In the genomic region with DNA sequence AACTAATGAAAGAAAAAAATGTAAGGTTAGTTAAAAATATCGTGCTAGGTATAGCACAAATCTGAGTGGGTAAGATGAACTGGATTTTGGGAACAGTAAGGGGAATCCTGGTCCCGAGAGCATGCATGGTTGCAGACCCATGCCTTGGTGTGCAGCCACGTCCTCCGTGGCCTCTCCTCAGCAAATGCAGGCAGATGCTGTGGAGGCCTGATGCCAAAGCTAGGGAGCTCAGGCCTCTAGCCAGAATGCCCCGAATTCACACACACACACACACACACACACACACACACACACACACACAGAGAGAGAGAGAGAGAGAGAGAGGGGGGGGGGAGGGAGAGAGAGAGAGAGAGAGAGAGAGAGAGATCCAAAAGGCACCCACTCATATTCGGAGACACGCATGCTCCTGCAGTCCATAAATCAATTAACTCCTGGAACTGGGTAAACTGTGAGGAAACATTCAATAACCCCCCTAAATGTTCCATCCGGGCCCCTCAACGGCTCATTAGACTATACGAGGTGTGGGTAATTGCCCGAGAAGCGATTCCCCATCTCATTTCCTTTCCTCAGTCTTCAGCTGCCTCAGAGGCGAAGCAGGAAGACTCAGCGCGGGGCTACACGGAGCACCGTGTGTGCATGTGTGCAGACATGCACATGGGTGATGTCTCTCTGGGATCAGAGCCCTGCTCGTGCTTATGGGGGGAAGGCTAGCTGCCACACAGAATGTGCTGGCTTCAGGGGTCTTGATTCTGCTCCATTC, we compare ENCODE assay signal across 21 mouse cellular contexts.
DNase-seq lines count a peak whose midpoint lies in the region; ATAC-seq and TF ChIP-seq lines count a peak whose summit lies in the region.
"Had no signal": no experiment of that assay in that cellular context is flagged by ENCODE, and none has a peak within 500 bp of the region (broad histone marks: within the 10 kb centered on the region; RNA-seq: fewer than 3 reads in every experiment).

No protein-coding gene starts in this region.

- no peak overlapping the region for H3K4me2 ChIP-seq in forebrain, embryonic 11.5 days (ENCODE audit: low read depth, low read length, severe bottlenecking)
- no peak overlapping the region for H3K4me2 ChIP-seq in kidney, embryonic 14.5 days (replicated peaks; ENCODE audit: low read depth, low read length)
- no peak overlapping the region for H3K4me2 ChIP-seq in midbrain, postnatal 0 days (ENCODE audit: low read depth, low read length, poor library complexity, severe bottlenecking)
- H3K4me2 ChIP-seq in midbrain, embryonic 14.5 days (ENCODE audit: low read length) = no peak overlapping the region
- H3K4me2 ChIP-seq: heart, embryonic 15.5 days; intestine, embryonic 15.5 days; kidney, embryonic 15.5 days; midbrain, embryonic 12.5 days had no signal

- no peaks in the 10 kb centered on the region; the same call in none of the 2 replicates for H3K27me3 ChIP-seq in forebrain, embryonic 10.5 days (ENCODE audit: poor library complexity, severe bottlenecking)
- H3K27me3 ChIP-seq in forebrain, embryonic 11.5 days (ENCODE audit: control insufficient read depth, insufficient read depth, low read length) = no peaks in the 10 kb centered on the region
- H3K27me3 ChIP-seq in kidney, embryonic 14.5 days (ENCODE audit: control insufficient read depth, insufficient read depth, low read length) = peaks cover 32% of the 10 kb centered on the region
- no peaks in the 10 kb centered on the region for H3K27me3 ChIP-seq in midbrain, postnatal 0 days (ENCODE audit: insufficient read depth, low read length)
- H3K27me3 ChIP-seq in midbrain, embryonic 14.5 days (ENCODE audit: control insufficient read depth, insufficient read depth, low read length) = no peaks in the 10 kb centered on the region; the same call in 1 of the 2 replicates
- H3K27me3 ChIP-seq in limb, embryonic 10.5 days (ENCODE audit: low read depth, poor library complexity, severe bottlenecking) = peaks cover 53% of the 10 kb centered on the region; the same call in 1 of the 2 replicates
- H3K27me3 ChIP-seq: heart, embryonic 15.5 days; intestine, embryonic 15.5 days; midbrain, embryonic 12.5 days had no signal

- ATAC-seq in forebrain, embryonic 11.5 days (replicated peaks; ENCODE audit: low FRiP score) = no peak
- 0 out of 2 replicates have a peak, but pooled peaks have one; percentile 32 for ATAC-seq in kidney, embryonic 14.5 days (ENCODE audit: low FRiP score, low TSS enrichment)
- ATAC-seq in midbrain, postnatal 0 days (ENCODE audit: low FRiP score) = no peak
- no peak for ATAC-seq in midbrain, embryonic 14.5 days (ENCODE audit: low FRiP score, low TSS enrichment)
- ATAC-seq: activated CD4-positive, CD25-positive, alpha-beta regulatory T cell, adult 4 months; intestine, embryonic 15.5 days; lung, postnatal 0 days had no signal

- no peak overlapping the region for H3K4me3 ChIP-seq in forebrain, embryonic 10.5 days
- H3K4me3 ChIP-seq in forebrain, embryonic 11.5 days (ENCODE audit: low read depth, low read length) = no peak overlapping the region
- no peak overlapping the region for H3K4me3 ChIP-seq in kidney, embryonic 14.5 days (ENCODE audit: low read length)
- no peak overlapping the region for H3K4me3 ChIP-seq in midbrain, postnatal 0 days (ENCODE audit: low read depth, low read length)
- H3K4me3 ChIP-seq in midbrain, embryonic 14.5 days (replicated peaks; ENCODE audit: low read depth, low read length) = no peak overlapping the region
- no peak overlapping the region for H3K4me3 ChIP-seq in limb, embryonic 10.5 days
- H3K4me3 ChIP-seq: heart, embryonic 15.5 days; intestine, embryonic 15.5 days; kidney, embryonic 15.5 days; midbrain, embryonic 12.5 days; myocyte had no signal

- WGBS in forebrain, embryonic 10.5 days = 88% methylated on average over 17 of the region's 18 CpGs
- WGBS in forebrain, embryonic 11.5 days = 77% methylated on average over 18 of the region's 18 CpGs
- WGBS in kidney, embryonic 14.5 days = 25% methylated on average over 18 of the region's 18 CpGs
- WGBS in midbrain, postnatal 0 days = 70% methylated on average over 18 of the region's 18 CpGs
- WGBS in midbrain, embryonic 14.5 days = 81% methylated on average over 18 of the region's 18 CpGs
- 64% methylated on average over 18 of the region's 18 CpGs for WGBS in limb, embryonic 10.5 days

- no peaks in the 10 kb centered on the region for H3K36me3 ChIP-seq in forebrain, embryonic 10.5 days (replicated peaks)
- no peaks in the 10 kb centered on the region for H3K36me3 ChIP-seq in forebrain, embryonic 11.5 days (ENCODE audit: control insufficient read depth, insufficient read depth, low read length)
- H3K36me3 ChIP-seq in kidney, embryonic 14.5 days (ENCODE audit: control insufficient read depth, insufficient read depth, low read length) = no peaks in the 10 kb centered on the region
- no peaks in the 10 kb centered on the region for H3K36me3 ChIP-seq in midbrain, postnatal 0 days (ENCODE audit: insufficient read depth, low read length)
- H3K36me3 ChIP-seq in midbrain, embryonic 14.5 days (ENCODE audit: control insufficient read depth, insufficient read depth, low read length) = no peaks in the 10 kb centered on the region
- no peaks in the 10 kb centered on the region for H3K36me3 ChIP-seq in limb, embryonic 10.5 days
- H3K36me3 ChIP-seq: heart, embryonic 15.5 days; intestine, embryonic 15.5 days; kidney, embryonic 15.5 days; midbrain, embryonic 12.5 days had no signal

- H3K9me3 ChIP-seq in forebrain, embryonic 10.5 days = no peaks in the 10 kb centered on the region
- no peaks in the 10 kb centered on the region for H3K9me3 ChIP-seq in forebrain, embryonic 11.5 days (ENCODE audit: control insufficient read depth, low read length)
- H3K9me3 ChIP-seq in kidney, embryonic 14.5 days (ENCODE audit: control insufficient read depth, low read length) = no peaks in the 10 kb centered on the region
- no peaks in the 10 kb centered on the region for H3K9me3 ChIP-seq in midbrain, postnatal 0 days (ENCODE audit: low read length)
- no peaks in the 10 kb centered on the region for H3K9me3 ChIP-seq in midbrain, embryonic 14.5 days (ENCODE audit: control insufficient read depth, low read length)
- H3K9me3 ChIP-seq in limb, embryonic 10.5 days (replicated peaks) = no peaks in the 10 kb centered on the region
- H3K9me3 ChIP-seq: heart, embryonic 15.5 days; intestine, embryonic 15.5 days; kidney, embryonic 15.5 days; midbrain, embryonic 12.5 days had no signal

- peaks cover 49% of the 10 kb centered on the region for H3K4me1 ChIP-seq in forebrain, embryonic 10.5 days
- peaks cover 21% of the 10 kb centered on the region for H3K4me1 ChIP-seq in forebrain, embryonic 11.5 days (replicated peaks; ENCODE audit: control insufficient read depth, insufficient read depth, low read length)
- H3K4me1 ChIP-seq in kidney, embryonic 14.5 days (ENCODE audit: control insufficient read depth, insufficient read depth, low read length) = no peaks in the 10 kb centered on the region
- H3K4me1 ChIP-seq in midbrain, postnatal 0 days (ENCODE audit: insufficient read depth, low read length) = peaks cover 4% of the 10 kb centered on the region; the same call in 1 of the 2 replicates
- peaks cover 26% of the 10 kb centered on the region for H3K4me1 ChIP-seq in midbrain, embryonic 14.5 days (ENCODE audit: control insufficient read depth, insufficient read depth, low read length)
- peaks cover 32% of the 10 kb centered on the region for H3K4me1 ChIP-seq in limb, embryonic 10.5 days
- H3K4me1 ChIP-seq: heart, embryonic 15.5 days; intestine, embryonic 15.5 days had no signal

- DNase-seq in forebrain, embryonic 10.5 days (ENCODE audit: extremely low spot score, low spot score) = no peak
- no peak for DNase-seq in forebrain, embryonic 11.5 days (ENCODE audit: low spot score)
- DNase-seq in kidney, adult 9 months = no peak
- DNase-seq in midbrain, postnatal 0 days (ENCODE audit: low spot score) = peak; percentile 40
- DNase-seq in midbrain, embryonic 14.5 days = no peak
- DNase-seq in limb, embryonic 10.5 days (ENCODE audit: low spot score) = peak; percentile 37
- DNase-seq in urinary bladder, adult 2 months (ENCODE audit: low spot score) = no peak
- DNase-seq: adrenal gland, adult 8-10 months; cerebellum, adult 18-20 months; cerebellum, postnatal 14 days; heart, postnatal 4 days; kidney, postnatal 4 days; layer of hippocampus, adult 9-11 months had no signal

- no peak for TF ChIP-seq CTCF in midbrain, postnatal 0 days (IDR thresholded peaks at IDR 0.05)

- H3K27ac ChIP-seq in forebrain, embryonic 10.5 days = 0 out of 2 replicates have a peak overlapping the region, but pooled peaks have one; percentile 9
- H3K27ac ChIP-seq in forebrain, embryonic 11.5 days (ENCODE audit: low read depth, low read length) = no peak overlapping the region
- no peak overlapping the region for H3K27ac ChIP-seq in kidney, embryonic 14.5 days (ENCODE audit: low read depth, low read length)
- H3K27ac ChIP-seq in midbrain, postnatal 0 days (ENCODE audit: low read depth, low read length) = no peak overlapping the region
- H3K27ac ChIP-seq in midbrain, embryonic 14.5 days (replicated peaks; ENCODE audit: low read depth, low read length) = no peak overlapping the region
- no peak overlapping the region for H3K27ac ChIP-seq in limb, embryonic 10.5 days
- H3K27ac ChIP-seq: heart, embryonic 15.5 days; intestine, embryonic 15.5 days; kidney, embryonic 15.5 days had no signal

- H3K9ac ChIP-seq in forebrain, embryonic 11.5 days (ENCODE audit: low read length) = no peak overlapping the region
- no peak overlapping the region for H3K9ac ChIP-seq in kidney, embryonic 14.5 days (ENCODE audit: low read depth, low read length)
- H3K9ac ChIP-seq in midbrain, postnatal 0 days (replicated peaks; ENCODE audit: low read length, poor library complexity, severe bottlenecking) = no peak overlapping the region
- H3K9ac ChIP-seq in midbrain, embryonic 14.5 days (replicated peaks; ENCODE audit: low read length) = no peak overlapping the region
- H3K9ac ChIP-seq: heart, embryonic 15.5 days; intestine, embryonic 15.5 days; kidney, embryonic 15.5 days; midbrain, embryonic 12.5 days had no signal

Comparison
In these comparisons a context has a peak if more than half of its experiments do, and no peak if none do; other contexts are left out.
1. DNase-seq: peak in midbrain, postnatal 0 days (single experiment) and limb, embryonic 10.5 days (single experiment); none in forebrain, embryonic 10.5 days (single experiment), forebrain, embryonic 11.5 days (single experiment), kidney, adult 9 months (single experiment), midbrain, embryonic 14.5 days (single experiment) and urinary bladder, adult 2 months (single experiment).